Mouse (Mus musculus) heart, postnatal 0 days (tissue): ENCODE data around the gene Hdhd3.

Source experiments
- CTCF ChIP-seq: IDR thresholded peaks from 2 replicates; pipeline ENCODE4 v1.5.1; 2016; ENCODE audit warnings: antibody characterized with exemption, control low read depth, low read depth
- EP300 ChIP-seq: IDR thresholded peaks from 2 replicates; pipeline ENCODE4 v1.6.1; 2016; ENCODE audit warnings: antibody characterized with exemption, low read depth

GRCm38 (mm10) chr4:62479937-62480708, 23.1 kb downstream of the Hdhd3 start, which contains the start of gene Bspry:
- TF ChIP-seq EP300: no peak
- no peak for TF ChIP-seq CTCF
